Mouse (Mus musculus): ENCODE measurements around the gene Plcb1. TPM values are rescaled to one million over a fixed set of nuclear protein-coding genes. Genes with fewer than 3 reads are reported as not detected.

Gene Plcb1
- total RNA-seq, 1 experiment, result 0.89 TPM

DNA sequence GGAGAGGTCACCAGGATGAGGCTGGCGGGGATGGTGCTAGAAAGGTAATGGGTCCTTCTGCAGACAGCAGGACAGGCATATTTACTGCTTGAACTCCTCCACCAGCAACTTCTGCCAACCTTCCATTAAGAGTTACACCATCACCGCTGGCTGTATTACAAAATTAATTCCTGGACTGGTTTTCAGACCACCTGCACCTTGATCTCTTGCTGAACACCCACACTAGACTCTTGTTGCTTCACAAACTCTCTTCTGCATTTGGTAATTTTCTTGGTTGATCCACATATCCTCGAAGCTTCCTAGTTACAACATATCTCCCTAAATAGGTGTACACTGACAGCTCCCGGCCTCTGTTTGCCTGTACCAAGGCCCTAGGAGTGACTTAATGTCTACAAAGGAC lies 170.6 kb downstream of the Plcb1 start:
- TF ChIP-seq CHD2 (IDR thresholded peaks at IDR 0.05; ENCODE audit: low read depth, low read length) (no peak), ZNF384 (IDR thresholded peaks at IDR 0.05; ENCODE audit: low read depth, low read length) (no peak), HCFC1 (IDR thresholded peaks at IDR 0.05; ENCODE audit: borderline replicate concordance, insufficient read depth, low read length) (no peak), ZC3H11A (IDR thresholded peaks at IDR 0.05; ENCODE audit: borderline replicate concordance, low read depth, low read length) (no peak), MAFK (IDR thresholded peaks at IDR 0.05; ENCODE audit: insufficient read depth, low read depth, low read length) (no peak)
- peaks cover 3 to 5% of the 10 kb centered on the region in 2 experiments; a peak in 1 of 4 replicates for H3K4me1 ChIP-seq (ENCODE audit: control insufficient read depth in 2 of 2, insufficient read depth in 2 of 2, low read length in 2 of 2, poor library complexity in 1 of 2)
- no peak for DNase-seq (ENCODE audit: low read depth, low spot score)
- H3K9ac ChIP-seq (ENCODE audit: insufficient read depth, low read depth, low read length, poor library complexity, severe bottlenecking), result no peak overlapping the region
- H3K4me3 ChIP-seq (ENCODE audit: insufficient read depth in 1 of 2, low read depth in 1 of 2, low read length in 2 of 2, poor library complexity in 1 of 2, severe bottlenecking in 1 of 2), result no peak overlapping the region
- H3K9me3 ChIP-seq (ENCODE audit: control insufficient read depth, insufficient read depth, low read depth, low read length), result no peaks in the 10 kb centered on the region
- H3K27ac ChIP-seq (ENCODE audit: insufficient read depth, low read depth, low read length, poor library complexity, severe bottlenecking), result no peak overlapping the region
- no peaks in the 10 kb centered on the region for H3K36me3 ChIP-seq (ENCODE audit: control insufficient read depth, insufficient read depth, low read length, poor library complexity, severe bottlenecking)
- in situ Hi-C loops (cut with MboI; ENCODE audit: low sequenced_read_pairs in 2 of 2, unreplicated experiment in 2 of 2), result no loop called here

DNA sequence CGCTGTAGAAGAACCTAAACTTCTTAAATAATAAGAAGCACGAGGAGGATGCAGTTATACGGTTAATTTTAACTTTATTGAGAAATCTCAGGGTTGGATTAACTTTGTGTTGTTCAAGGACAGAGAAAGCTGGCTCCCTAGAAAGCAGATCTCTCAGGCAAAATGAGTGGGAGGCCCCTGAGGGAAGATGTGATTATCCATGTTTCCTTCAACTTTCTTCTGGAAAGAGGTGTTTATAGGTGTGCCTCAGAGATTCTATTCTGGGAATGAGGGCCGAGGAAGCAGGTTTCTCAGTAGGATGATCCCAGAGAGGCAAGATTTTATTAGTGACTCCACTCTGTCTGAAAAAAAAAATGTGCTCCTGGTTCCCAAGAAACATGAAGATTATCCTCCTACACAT lies 180.3 kb downstream of the Plcb1 start:
- in situ Hi-C loops (cut with MboI; ENCODE audit: low sequenced_read_pairs in 2 of 2, unreplicated experiment in 2 of 2), result no loop called here
- H3K4me3 ChIP-seq (ENCODE audit: insufficient read depth in 1 of 2, low read depth in 1 of 2, low read length in 2 of 2, poor library complexity in 1 of 2, severe bottlenecking in 1 of 2), result no peak overlapping the region
- TF ChIP-seq ZC3H11A (IDR thresholded peaks at IDR 0.05; ENCODE audit: borderline replicate concordance, low read depth, low read length), result no peak
- no peak for TF ChIP-seq CHD2 (IDR thresholded peaks at IDR 0.05; ENCODE audit: low read depth, low read length)
- no peak overlapping the region for H3K9ac ChIP-seq (ENCODE audit: insufficient read depth, low read depth, low read length, poor library complexity, severe bottlenecking)
- no peaks in the 10 kb centered on the region for H3K9me3 ChIP-seq (ENCODE audit: control insufficient read depth, insufficient read depth, low read depth, low read length)
- 0 out of 4 replicates have a peak, but pooled peaks cover 0 to 2% of the 10 kb centered on the region in 2 experiments for H3K4me1 ChIP-seq (ENCODE audit: control insufficient read depth in 2 of 2, insufficient read depth in 2 of 2, low read length in 2 of 2, poor library complexity in 1 of 2)
- DNase-seq (ENCODE audit: low read depth, low spot score), result no peak
- no peak overlapping the region for H3K27ac ChIP-seq (ENCODE audit: insufficient read depth, low read depth, low read length, poor library complexity, severe bottlenecking)
- H3K36me3 ChIP-seq (ENCODE audit: control insufficient read depth, insufficient read depth, low read length, poor library complexity, severe bottlenecking), result no peaks in the 10 kb centered on the region

DNA sequence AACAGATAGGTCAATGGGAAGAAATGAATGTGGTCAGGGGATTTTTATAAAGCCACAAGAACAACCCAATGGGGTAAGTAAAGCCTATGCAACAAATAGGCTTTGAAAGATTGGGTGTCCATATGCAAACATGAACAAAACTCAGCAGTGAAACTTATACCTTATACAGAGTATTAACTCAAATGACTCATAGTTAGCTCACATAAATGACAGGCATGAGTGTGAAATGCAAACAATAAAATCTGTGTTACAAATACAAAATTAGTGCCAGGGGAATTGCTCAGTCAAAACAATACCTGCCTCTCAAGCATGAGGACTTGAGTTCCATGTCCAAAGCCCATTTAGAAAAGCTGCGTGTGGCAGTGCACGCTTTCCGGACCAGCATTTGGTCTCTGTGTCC lies 182.5 kb downstream of the Plcb1 start:
- DNase-seq (ENCODE audit: low read depth, low spot score), result no peak
- H3K9me3 ChIP-seq (ENCODE audit: control insufficient read depth, insufficient read depth, low read depth, low read length), result no peaks in the 10 kb centered on the region
- in situ Hi-C loops (cut with MboI; ENCODE audit: low sequenced_read_pairs in 2 of 2, unreplicated experiment in 2 of 2), result no loop called here

GRCm38 (mm10) chr2:134972376-134972775 lies 186.5 kb downstream of the Plcb1 start:
- TF ChIP-seq CHD2 (IDR thresholded peaks at IDR 0.05; ENCODE audit: low read depth, low read length) (no peak), MAFK (IDR thresholded peaks at IDR 0.05; ENCODE audit: insufficient read depth, low read depth, low read length) (no peak), ZNF384 (IDR thresholded peaks at IDR 0.05; ENCODE audit: low read depth, low read length) (no peak), ZC3H11A (IDR thresholded peaks at IDR 0.05; ENCODE audit: borderline replicate concordance, low read depth, low read length) (no peak), HCFC1 (IDR thresholded peaks at IDR 0.05; ENCODE audit: borderline replicate concordance, insufficient read depth, low read length) (no peak)
- Histone ChIP-seq H3K4me3 (ENCODE audit: insufficient read depth in 1 of 2, low read depth in 1 of 2, low read length in 2 of 2, poor library complexity in 1 of 2, severe bottlenecking in 1 of 2) (no peak overlapping the region), H3K9ac (ENCODE audit: insufficient read depth, low read depth, low read length, poor library complexity, severe bottlenecking) (no peak overlapping the region), H3K27ac (ENCODE audit: insufficient read depth, low read depth, low read length, poor library complexity, severe bottlenecking) (no peak overlapping the region), H3K4me1 (ENCODE audit: control insufficient read depth in 2 of 2, insufficient read depth in 2 of 2, low read length in 2 of 2, poor library complexity in 1 of 2) (no peaks in the 10 kb centered on the region), H3K9me3 (ENCODE audit: control insufficient read depth, insufficient read depth, low read depth, low read length) (no peaks in the 10 kb centered on the region), H3K36me3 (ENCODE audit: control insufficient read depth, insufficient read depth, low read length, poor library complexity, severe bottlenecking) (no peaks in the 10 kb centered on the region)
- no peak for DNase-seq (ENCODE audit: low read depth, low spot score)
- in situ Hi-C loops (cut with MboI; ENCODE audit: low sequenced_read_pairs in 2 of 2, unreplicated experiment in 2 of 2), result no loop called here

More for the DNA sequence above, 182.5 kb downstream of the Plcb1 start:
- Histone ChIP-seq H3K4me3 (ENCODE audit: insufficient read depth in 1 of 2, low read depth in 1 of 2, low read length in 2 of 2, poor library complexity in 1 of 2, severe bottlenecking in 1 of 2) (no peak overlapping the region), H3K4me1 (ENCODE audit: control insufficient read depth in 2 of 2, insufficient read depth in 2 of 2, low read length in 2 of 2, poor library complexity in 1 of 2) (no peaks in the 10 kb centered on the region), H3K36me3 (ENCODE audit: control insufficient read depth, insufficient read depth, low read length, poor library complexity, severe bottlenecking) (no peaks in the 10 kb centered on the region), H3K9ac (ENCODE audit: insufficient read depth, low read depth, low read length, poor library complexity, severe bottlenecking) (no peak overlapping the region), H3K27ac (ENCODE audit: insufficient read depth, low read depth, low read length, poor library complexity, severe bottlenecking) (no peak overlapping the region)
- TF ChIP-seq HCFC1 (IDR thresholded peaks at IDR 0.05; ENCODE audit: borderline replicate concordance, insufficient read depth, low read length) (no peak), CHD2 (IDR thresholded peaks at IDR 0.05; ENCODE audit: low read depth, low read length) (no peak), ZC3H11A (IDR thresholded peaks at IDR 0.05; ENCODE audit: borderline replicate concordance, low read depth, low read length) (no peak), MAFK (IDR thresholded peaks at IDR 0.05; ENCODE audit: insufficient read depth, low read depth, low read length) (no peak)

DNA sequence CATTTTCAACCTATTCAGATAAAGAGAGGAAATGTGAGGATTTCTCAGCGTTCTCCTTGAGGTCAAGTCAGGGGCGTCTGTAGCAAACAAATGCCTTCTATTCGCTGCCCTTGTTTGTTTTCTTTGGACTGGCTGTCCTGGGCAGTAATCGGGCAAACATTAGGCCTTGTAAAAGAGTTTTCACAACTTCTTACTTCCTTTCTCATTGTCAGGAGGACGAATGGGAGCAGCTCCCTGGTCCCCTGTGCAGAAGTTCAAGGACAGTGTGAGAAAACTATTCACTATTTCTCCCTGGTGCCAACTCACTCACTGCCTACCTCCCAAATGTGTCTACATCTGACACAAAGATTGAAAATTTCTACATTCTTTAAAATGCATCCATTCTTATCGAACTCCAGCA lies 188.8 kb downstream of the Plcb1 start:
- TF ChIP-seq ZC3H11A (IDR thresholded peaks at IDR 0.05; ENCODE audit: borderline replicate concordance, low read depth, low read length) (no peak), ZNF384 (IDR thresholded peaks at IDR 0.05; ENCODE audit: low read depth, low read length) (no peak), HCFC1 (IDR thresholded peaks at IDR 0.05; ENCODE audit: borderline replicate concordance, insufficient read depth, low read length) (no peak), CHD2 (IDR thresholded peaks at IDR 0.05; ENCODE audit: low read depth, low read length) (no peak), MAFK (IDR thresholded peaks at IDR 0.05; ENCODE audit: insufficient read depth, low read depth, low read length) (no peak)
- H3K4me3 ChIP-seq (ENCODE audit: insufficient read depth in 1 of 2, low read depth in 1 of 2, low read length in 2 of 2, poor library complexity in 1 of 2, severe bottlenecking in 1 of 2), result no peak overlapping the region
- no peaks in the 10 kb centered on the region for H3K9me3 ChIP-seq (ENCODE audit: control insufficient read depth, insufficient read depth, low read depth, low read length)
- no peak for DNase-seq (ENCODE audit: low read depth, low spot score)
- no peak overlapping the region for H3K9ac ChIP-seq (ENCODE audit: insufficient read depth, low read depth, low read length, poor library complexity, severe bottlenecking)
- in situ Hi-C loops (cut with MboI; ENCODE audit: low sequenced_read_pairs in 2 of 2, unreplicated experiment in 2 of 2), result no loop called here
- H3K36me3 ChIP-seq (ENCODE audit: control insufficient read depth, insufficient read depth, low read length, poor library complexity, severe bottlenecking), result no peaks in the 10 kb centered on the region
- no peaks in the 10 kb centered on the region for H3K4me1 ChIP-seq (ENCODE audit: control insufficient read depth in 2 of 2, insufficient read depth in 2 of 2, low read length in 2 of 2, poor library complexity in 1 of 2)
- no peak overlapping the region for H3K27ac ChIP-seq (ENCODE audit: insufficient read depth, low read depth, low read length, poor library complexity, severe bottlenecking)
